Mouse (Mus musculus): ENCODE results near the gene Rplp0.

DNA sequence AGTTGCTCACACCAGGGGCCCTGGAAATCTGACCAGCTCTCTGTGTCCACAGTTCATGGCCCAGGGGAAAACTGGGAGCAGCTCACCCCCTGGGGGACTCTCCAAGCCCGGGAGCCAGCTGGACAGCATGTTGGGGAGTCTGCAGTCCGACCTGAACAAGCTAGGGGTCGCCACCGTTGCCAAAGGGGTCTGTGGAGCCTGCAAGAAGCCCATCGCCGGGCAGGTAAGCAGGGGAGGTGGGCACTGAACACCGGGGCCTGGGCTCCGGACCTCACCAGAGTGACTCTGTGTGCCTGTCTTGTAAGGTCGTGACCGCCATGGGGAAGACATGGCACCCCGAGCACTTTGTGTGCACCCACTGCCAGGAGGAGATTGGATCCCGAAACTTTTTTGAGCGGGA lies 7.5 kb upstream of the Rplp0 start:
- TF ChIP-seq POLR2A (IDR thresholded peaks at IDR 0.05; ENCODE audit: low read depth, low read length) (no peak), CTCF (IDR thresholded peaks at IDR 0.05; ENCODE audit: borderline replicate concordance, insufficient read depth, low read length) (no peak)
